Mouse (Mus musculus) cerebellum, adult 8-10 months (tissue): ENCODE results near the gene Lbx2.

Experiments
- DNase-seq: peaks from one replicate; pipeline ENCODE4 v3.0.0; 2022

The Lbx2 gene

GRCm38 (mm10) chr6:83136291-83136880, 50.2 kb downstream of the Lbx2 start:
- no peak for DNase-seq

- no peak for DNase-seq
These were observed 50.9 kb downstream of the Lbx2 start for GRCm38 (mm10) chr6:83136881-83137575.

GRCm38 (mm10) chr6:83137576-83137950, 51.4 kb downstream of the Lbx2 start:
- no peak for DNase-seq
